Mouse (Mus musculus) forebrain, embryonic 16.5 days (tissue): Measurements from ENCODE around the gene Fbxw7. TPM values are rescaled to one million over a fixed set of nuclear protein-coding genes. Genes with fewer than 3 reads are reported as not detected.

Experiments used
- ATAC-seq: fragments of 200-750 bp; cut with Nextera tagmentation; 2 replicates; pipeline ENCODE4 v1.8.0; 2017; ENCODE audit warnings: mild to moderate bottlenecking, moderate library complexity
- H3K27ac ChIP-seq: fragments of 300-500 bp; sonication (generic); 2 replicates; pipeline ENCODE4 v1.5.1; 2014; ENCODE audit warnings: low read length, control low read depth
- H3K27me3 ChIP-seq: fragments of 300-500 bp; sonication (generic); replicated peaks from 2 replicates; pipeline ENCODE4 v1.6.1; 2014; ENCODE audit warnings: low read length; ENCODE audit not compliant: control insufficient read depth, insufficient read depth
- H3K36me3 ChIP-seq: fragments of 300-500 bp; sonication (generic); 2 replicates; pipeline ENCODE4 v1.6.1; 2014; ENCODE audit not compliant: control insufficient read depth, insufficient read depth
- H3K4me1 ChIP-seq: fragments of 300-500 bp; sonication (generic); replicated peaks from 2 replicates; pipeline ENCODE4 v1.6.1; 2014; ENCODE audit warnings: low read length; ENCODE audit not compliant: control insufficient read depth, insufficient read depth
- H3K4me2 ChIP-seq: fragments of 300-500 bp; sonication (generic); 2 replicates; pipeline ENCODE4 v1.6.1; 2014; ENCODE audit warnings: mild to moderate bottlenecking, low read length, control low read depth
- H3K4me3 ChIP-seq: fragments of 300-500 bp; sonication (generic); replicated peaks from 2 replicates; pipeline ENCODE4 v1.5.1; 2014; ENCODE audit warnings: mild to moderate bottlenecking, low read length, control low read depth
- H3K9ac ChIP-seq: fragments of 300-500 bp; sonication (generic); replicated peaks from 2 replicates; pipeline ENCODE4 v1.6.1; 2014; ENCODE audit warnings: low read depth, low read length, control low read depth
- H3K9me3 ChIP-seq: fragments of 300-500 bp; sonication (generic); 2 replicates; pipeline ENCODE4 v1.6.1; 2016; ENCODE audit warnings: low read length; ENCODE audit not compliant: control insufficient read depth
- WGBS: fragments of 180-500 bp; shearing (Covaris S2); extraction: QIAGEN DNeasy Blood & Tissue Kit; methylation state at CpG from one replicate; pipeline ENCODE4 v1.1.7; 2014; 5-methylcytosine and 5-hydroxymethylcytosine counted together
- polyA plus RNA-seq: library from polyadenylated mRNA; unstranded; fragments of >200 nt; fragmentation: Nextera tagmentation; extraction: Ambion mirVana; gene quantifications from 2 replicates; pipeline ENCODE4 v1.2.1, GENCODE M21; 2015

Fbxw7 gene
- polyA plus RNA-seq, 1 experiment from 2014 or later: 35.7 TPM

DNA sequence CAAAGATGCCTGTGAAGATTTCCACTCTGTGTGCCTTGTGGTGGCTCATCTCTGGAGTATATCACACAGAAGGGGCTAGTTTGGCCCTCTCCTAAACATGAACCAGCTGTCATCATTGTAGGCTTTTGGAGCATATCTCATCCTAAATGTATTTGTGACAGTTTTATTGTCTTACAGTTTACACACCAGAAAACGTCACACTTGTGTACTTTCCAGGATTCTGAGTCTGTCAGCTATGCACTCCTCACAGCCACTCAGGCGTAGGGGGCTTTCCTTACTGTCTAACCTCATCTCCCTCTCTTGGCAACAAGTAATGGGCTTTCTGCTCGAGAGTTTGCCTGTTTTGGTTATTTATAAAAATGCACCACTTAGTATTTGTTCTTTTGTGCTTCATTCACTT lies 50.6 kb downstream of the Fbxw7 start:
- no peak overlapping the region for H3K9ac ChIP-seq
- no peak for ATAC-seq
- no peaks in the 10 kb centered on the region for H3K36me3 ChIP-seq
- H3K27me3 ChIP-seq: no peaks in the 10 kb centered on the region
- no peak overlapping the region for H3K4me2 ChIP-seq
- H3K9me3 ChIP-seq: no peaks in the 10 kb centered on the region
- no peak overlapping the region for H3K4me3 ChIP-seq
- no peak overlapping the region for H3K27ac ChIP-seq
- peaks cover 6% of the 10 kb centered on the region for H3K4me1 ChIP-seq
- WGBS: 67% methylated on average over 3 of the region's 3 CpGs

DNA sequence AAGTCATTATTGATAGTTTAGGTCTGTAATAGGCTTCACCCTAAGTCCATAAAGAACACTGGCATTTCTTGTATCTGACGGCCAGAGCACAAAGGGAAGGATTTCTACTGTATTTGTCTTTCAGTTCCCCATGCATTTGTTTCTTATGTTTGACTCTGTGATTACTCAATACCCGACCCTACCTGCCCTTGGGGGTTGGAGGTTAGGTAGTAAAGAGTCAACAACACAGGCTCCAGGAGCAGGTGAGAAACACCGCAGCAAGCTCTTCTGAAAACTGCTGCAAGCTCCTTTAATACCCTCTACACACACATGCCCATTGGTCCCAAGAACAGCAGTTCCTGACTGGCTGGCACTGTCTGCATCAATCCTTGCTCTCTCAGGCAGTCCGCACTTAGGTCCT lies 51.8 kb downstream of the Fbxw7 start:
- no peak overlapping the region for H3K4me3 ChIP-seq
- no peaks in the 10 kb centered on the region for H3K9me3 ChIP-seq
- ATAC-seq: no peak
- H3K4me2 ChIP-seq: no peak overlapping the region
- peaks cover 6% of the 10 kb centered on the region for H3K4me1 ChIP-seq
- 85% methylated on average over 4 of the region's 4 CpGs for WGBS
- no peaks in the 10 kb centered on the region for H3K27me3 ChIP-seq
- no peak overlapping the region for H3K27ac ChIP-seq
- no peaks in the 10 kb centered on the region for H3K36me3 ChIP-seq
- no peak overlapping the region for H3K9ac ChIP-seq

DNA sequence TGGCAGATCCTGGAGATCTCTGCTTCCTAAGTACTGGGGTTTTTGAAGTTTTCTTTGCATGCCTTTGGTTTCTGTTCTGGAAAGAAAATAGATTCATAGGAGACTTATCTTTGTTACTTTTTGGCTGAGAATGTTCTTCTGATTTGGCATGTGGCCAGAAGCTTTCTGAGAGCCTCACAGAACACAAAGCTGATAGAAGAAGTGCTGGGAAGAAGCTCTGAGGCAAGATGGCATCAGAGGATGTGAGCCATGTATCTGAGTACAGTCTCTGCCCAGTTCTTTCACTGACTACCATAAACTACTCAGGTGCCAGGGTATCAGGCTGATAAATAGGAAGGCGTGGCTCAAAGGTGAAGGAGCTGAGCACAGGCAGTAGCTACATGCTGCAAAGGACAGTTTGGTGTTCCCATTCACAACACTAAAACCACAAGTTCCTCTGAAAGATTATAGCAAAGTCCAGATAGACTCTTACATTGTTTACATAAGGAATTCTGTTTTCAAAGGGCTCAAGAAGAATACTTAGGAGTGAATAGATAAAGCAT lies 52.4 kb downstream of the Fbxw7 start:
- Histone ChIP-seq H3K36me3 (no peaks in the 10 kb centered on the region), H3K4me3 (no peak overlapping the region)
- 86% methylated on average over 1 of the region's 1 CpGs for WGBS

DNA sequence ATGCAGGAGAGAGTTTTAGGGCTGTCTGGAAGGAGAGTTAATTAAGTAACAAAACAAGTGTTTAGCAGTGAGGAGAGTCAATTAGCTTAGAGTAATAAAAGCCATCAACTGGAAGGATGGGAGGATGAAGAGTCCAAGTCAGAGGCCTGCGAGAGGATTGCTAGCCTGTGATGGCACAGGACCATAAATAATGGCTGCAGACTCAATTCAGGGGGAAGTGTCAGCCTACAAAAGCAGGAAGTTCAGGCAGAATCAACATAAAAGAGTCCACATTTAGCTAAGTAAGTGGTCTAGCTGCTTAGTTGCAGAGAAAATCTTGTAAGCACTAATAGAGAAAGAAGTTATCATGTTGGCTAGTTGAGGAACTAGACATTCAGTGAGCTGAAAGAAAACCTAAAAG lies 52.9 kb downstream of the Fbxw7 start:
- H3K9me3 ChIP-seq: no peaks in the 10 kb centered on the region
- H3K4me1 ChIP-seq: peaks cover 6% of the 10 kb centered on the region
- no peak overlapping the region for H3K4me2 ChIP-seq
- H3K9ac ChIP-seq: no peak overlapping the region
- no peak for ATAC-seq
- no peaks in the 10 kb centered on the region for H3K36me3 ChIP-seq
- H3K27me3 ChIP-seq: no peaks in the 10 kb centered on the region
- H3K4me3 ChIP-seq: no peak overlapping the region
- no peak overlapping the region for H3K27ac ChIP-seq
- 21% methylated on average over 1 of the region's 1 CpGs for WGBS

More for the DNA sequence above, 52.4 kb downstream of the Fbxw7 start:
- Histone ChIP-seq H3K4me1 (peaks cover 6% of the 10 kb centered on the region), H3K9ac (no peak overlapping the region), H3K4me2 (no peak overlapping the region), H3K27ac (no peak overlapping the region), H3K9me3 (no peaks in the 10 kb centered on the region), H3K27me3 (no peaks in the 10 kb centered on the region)
- no peak for ATAC-seq

DNA sequence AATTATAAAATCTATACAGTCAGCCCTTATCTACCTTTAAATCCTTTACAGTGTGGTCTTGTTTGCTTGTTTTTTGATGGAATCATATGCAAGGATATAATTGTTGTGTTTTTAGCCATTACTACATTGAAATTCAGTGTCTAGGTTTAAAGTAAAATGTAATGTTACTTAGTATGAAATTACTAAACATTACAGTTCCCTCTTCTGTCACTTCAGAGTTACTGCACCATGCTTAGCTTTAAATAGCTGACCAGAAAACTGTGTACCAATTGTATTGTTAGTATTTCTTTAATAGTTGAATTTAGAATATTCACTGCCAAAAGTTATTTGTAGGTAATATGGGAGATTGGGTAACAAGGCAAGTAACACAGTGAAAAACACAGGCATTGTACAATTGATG lies 55.1 kb downstream of the Fbxw7 start:
- Histone ChIP-seq H3K9ac (no peak overlapping the region), H3K4me3 (no peak overlapping the region), H3K27me3 (no peaks in the 10 kb centered on the region), H3K4me1 (peaks cover 6% of the 10 kb centered on the region), H3K27ac (no peak overlapping the region), H3K9me3 (no peaks in the 10 kb centered on the region), H3K36me3 (no peaks in the 10 kb centered on the region), H3K4me2 (no peak overlapping the region)
- ATAC-seq: no peak

DNA sequence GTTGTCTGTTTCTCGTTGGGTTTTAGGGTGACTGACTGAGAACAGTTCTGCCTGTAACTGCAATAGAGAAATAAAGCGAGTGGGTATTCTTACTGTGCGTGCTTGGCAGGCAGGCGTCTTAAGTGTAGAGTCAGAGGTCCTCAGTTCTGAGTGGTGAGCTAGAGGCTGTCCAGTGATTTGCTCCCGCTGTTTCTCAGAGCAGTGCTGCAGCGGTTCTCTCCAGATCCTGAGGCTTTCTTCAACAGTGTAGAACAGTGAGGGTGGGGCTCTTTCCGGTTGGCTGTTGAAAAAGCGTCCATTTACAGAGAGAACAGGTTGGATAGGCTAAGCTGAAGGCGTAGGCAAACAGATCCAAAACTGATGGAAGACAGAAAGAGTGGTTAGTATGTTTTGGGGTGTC lies 60.2 kb downstream of the Fbxw7 start:
- Histone ChIP-seq H3K27me3 (no peaks in the 10 kb centered on the region), H3K27ac (no peak overlapping the region)
- ATAC-seq: no peak

DNA sequence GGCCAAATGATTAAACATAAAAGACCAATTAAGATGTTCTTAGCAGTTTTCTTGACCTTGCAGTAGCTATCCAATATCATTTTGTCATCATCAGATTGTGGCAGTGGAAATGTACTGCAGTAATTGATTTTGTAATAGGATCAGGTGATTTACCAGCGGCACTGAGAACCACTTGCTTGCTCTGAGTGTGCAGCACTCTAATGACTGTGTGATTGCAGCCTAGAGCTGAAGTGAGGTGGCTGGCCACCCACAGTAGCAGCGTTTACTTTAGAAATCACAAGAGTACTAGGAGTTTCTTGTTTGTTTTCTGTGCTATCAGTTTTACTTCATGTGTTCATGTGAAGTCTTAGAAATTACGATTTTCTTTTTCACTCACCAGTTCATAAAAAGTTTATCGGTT lies 61.1 kb downstream of the Fbxw7 start:
- 84% methylated on average over 4 of the region's 4 CpGs for WGBS
- Histone ChIP-seq H3K27me3 (no peaks in the 10 kb centered on the region), H3K9me3 (no peaks in the 10 kb centered on the region), H3K27ac (no peak overlapping the region), H3K4me1 (no peaks in the 10 kb centered on the region), H3K4me3 (no peak overlapping the region), H3K4me2 (no peak overlapping the region), H3K36me3 (no peaks in the 10 kb centered on the region), H3K9ac (no peak overlapping the region)
- ATAC-seq: no peak

More for the DNA sequence above, 60.2 kb downstream of the Fbxw7 start:
- no peak overlapping the region for H3K4me3 ChIP-seq
- no peaks in the 10 kb centered on the region for H3K4me1 ChIP-seq
- WGBS: 82% methylated on average over 9 of the region's 9 CpGs
- no peaks in the 10 kb centered on the region for H3K36me3 ChIP-seq
- H3K4me2 ChIP-seq: no peak overlapping the region
- H3K9ac ChIP-seq: no peak overlapping the region
- H3K9me3 ChIP-seq: no peaks in the 10 kb centered on the region

DNA sequence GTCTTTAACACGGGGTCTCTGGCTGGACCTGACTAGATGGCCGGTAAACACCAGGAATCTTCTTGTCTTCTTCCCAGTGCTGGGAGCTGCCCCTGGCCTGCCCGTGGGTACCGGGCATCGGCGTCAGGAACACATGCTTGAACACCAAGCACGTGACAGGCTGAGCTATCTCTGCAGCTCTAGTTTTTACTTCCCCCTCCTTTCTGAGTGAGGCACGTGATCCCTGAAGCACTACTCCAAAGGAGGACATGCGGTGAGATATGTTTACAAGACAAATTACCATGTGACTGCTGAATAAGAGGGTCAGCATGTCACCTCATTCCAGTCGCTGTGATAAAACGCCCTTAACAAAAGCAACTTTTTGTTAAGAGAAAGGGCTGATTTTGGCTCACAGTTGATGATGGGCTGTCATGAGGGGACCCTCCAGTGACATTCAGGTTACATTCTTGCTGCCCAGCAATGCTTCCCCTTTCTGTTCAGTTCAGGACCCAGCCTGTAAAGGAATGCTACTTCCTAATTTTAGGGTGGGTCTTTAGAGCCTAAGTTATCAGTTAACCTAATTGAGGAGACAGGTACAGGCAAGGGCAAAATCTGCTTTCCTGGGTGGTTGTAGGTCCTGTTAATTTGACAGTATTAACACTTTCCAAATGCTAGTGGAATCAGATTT lies 68.9 kb downstream of the Fbxw7 start:
- no peak for ATAC-seq
- H3K9me3 ChIP-seq: no peaks in the 10 kb centered on the region
- 69% methylated on average over 11 of the region's 11 CpGs for WGBS

DNA sequence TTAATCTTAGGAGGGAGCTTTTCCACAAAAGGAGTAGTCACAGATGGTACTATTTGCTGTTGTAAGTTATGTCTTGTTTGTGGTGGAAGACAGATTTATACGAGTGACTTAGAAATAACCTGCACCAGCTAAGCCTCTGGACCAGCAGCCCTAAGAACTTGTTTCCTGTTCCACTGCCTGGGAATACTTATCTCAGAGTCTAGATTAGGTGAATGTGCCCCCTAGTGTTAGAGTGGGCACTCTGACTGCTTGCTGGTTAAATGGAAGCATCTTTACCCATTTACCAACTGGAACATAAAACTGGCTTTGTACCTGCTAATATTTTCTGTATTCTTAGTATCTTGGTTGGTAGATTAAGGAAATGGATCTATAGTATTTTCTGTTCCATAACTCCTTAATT lies 74.6 kb downstream of the Fbxw7 start:
- WGBS: 86% methylated on average over 1 of the region's 1 CpGs
- Histone ChIP-seq H3K36me3 (no peaks in the 10 kb centered on the region), H3K9ac (no peak overlapping the region), H3K27ac (no peak overlapping the region), H3K9me3 (no peaks in the 10 kb centered on the region), H3K27me3 (no peaks in the 10 kb centered on the region), H3K4me2 (no peak overlapping the region), H3K4me1 (no peaks in the 10 kb centered on the region), H3K4me3 (no peak overlapping the region)
- ATAC-seq: no peak

More for the DNA sequence above, 68.9 kb downstream of the Fbxw7 start:
- Histone ChIP-seq H3K4me1 (no peaks in the 10 kb centered on the region), H3K4me2 (no peak overlapping the region), H3K9ac (no peak overlapping the region), H3K4me3 (no peak overlapping the region), H3K27me3 (no peaks in the 10 kb centered on the region), H3K36me3 (no peaks in the 10 kb centered on the region), H3K27ac (no peak overlapping the region)

DNA sequence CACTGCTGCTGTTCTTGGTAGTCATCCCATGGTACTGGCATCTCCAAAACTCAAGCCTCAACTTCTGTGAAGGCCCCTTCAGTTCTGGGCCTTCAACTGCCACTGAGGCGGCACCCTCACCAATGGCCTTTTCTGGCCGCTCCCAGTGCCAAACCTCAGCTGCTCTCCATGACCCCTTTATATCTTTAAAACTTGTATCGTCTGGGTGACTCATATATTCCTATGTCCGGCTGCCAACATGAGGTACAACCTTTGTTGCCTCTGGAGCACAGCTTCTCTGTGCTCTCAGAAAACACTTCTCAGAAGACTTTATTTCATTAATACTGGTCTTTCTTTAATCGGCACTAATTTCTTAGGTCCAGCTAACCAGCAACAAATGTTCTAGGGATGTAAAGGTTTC lies 75.9 kb downstream of the Fbxw7 start:
- no peaks in the 10 kb centered on the region for H3K4me1 ChIP-seq
- H3K36me3 ChIP-seq: no peaks in the 10 kb centered on the region
- 95% methylated on average over 5 of the region's 5 CpGs for WGBS

More for the DNA sequence above, 75.9 kb downstream of the Fbxw7 start:
- no peak overlapping the region for H3K27ac ChIP-seq
- H3K9ac ChIP-seq: no peak overlapping the region
- no peak for ATAC-seq
- no peaks in the 10 kb centered on the region for H3K9me3 ChIP-seq
- no peak overlapping the region for H3K4me2 ChIP-seq
- H3K4me3 ChIP-seq: no peak overlapping the region
- no peaks in the 10 kb centered on the region for H3K27me3 ChIP-seq
